Mouse (Mus musculus) CH12.LX (cell line): ENCODE data around the gene Adam10. TPM values are rescaled to one million over a fixed set of nuclear protein-coding genes. Genes with fewer than 3 reads are reported as not detected.

Experiments
- DNase-seq: peaks from one replicate; pipeline ENCODE4 v3.0.0-alpha.2; 2013; ENCODE audit errors: extremely low read depth
- H3K27ac ChIP-seq: 2 replicates; pipeline ENCODE4 v1.5.1; 2012; ENCODE audit warnings: low read depth, mild to moderate bottlenecking, control low read depth, moderate library complexity; ENCODE audit not compliant: insufficient read depth
- H3K27me3 ChIP-seq: replicated peaks from 2 replicates; pipeline ENCODE3; 2012; ENCODE audit warnings: inconsistent platforms
- H3K36me3 ChIP-seq, 2 experiments: replicated peaks in 1 of 2; 2 replicates each; pipeline versions ENCODE3 to v1.6.1; 2012; ENCODE audit warnings: inconsistent platforms in 1 of 2, low read length in 1 of 2, mild to moderate bottlenecking in 1 of 2, mixed read lengths in 1 of 2, moderate library complexity in 1 of 2; ENCODE audit not compliant: control insufficient read depth in 1 of 2, insufficient read depth in 1 of 2
- H3K4me1 ChIP-seq, 2 experiments: 2 replicates each; pipeline ENCODE4 v1.6.1; 2012; ENCODE audit warnings: inconsistent platforms in 1 of 2, moderate library complexity in 1 of 2; ENCODE audit not compliant: insufficient read depth in 2 of 2, control insufficient read depth in 1 of 2
- H3K4me2 ChIP-seq: 2 replicates; pipeline ENCODE4 v1.6.1; 2012; ENCODE audit warnings: low read depth, mild to moderate bottlenecking, control low read depth; ENCODE audit not compliant: poor library complexity, insufficient read depth, severe bottlenecking
- H3K4me3 ChIP-seq, 3 experiments: fragments of 150-350 bp in 1 of 3; sonication (generic) in 1 of 3; replicated peaks in 1 of 3; 2 replicates each; pipeline versions ENCODE3 to v1.5.1; 2011 to 2012; ENCODE audit warnings: low read depth in 2 of 3, low read length in 2 of 3, mild to moderate bottlenecking in 2 of 3, moderate library complexity in 2 of 3, control low read depth in 1 of 3, improper control_type of control experiment in 1 of 3, inconsistent platforms in 1 of 3, mixed read lengths in 1 of 3; ENCODE audit not compliant: poor library complexity in 1 of 3
- H3K79me2 ChIP-seq: replicated peaks from 2 replicates; pipeline ENCODE4 v1.6.1; 2012; ENCODE audit warnings: mild to moderate bottlenecking, moderate library complexity; ENCODE audit not compliant: control insufficient read depth, poor library complexity, insufficient read depth, severe bottlenecking; ENCODE audit errors: extremely low read depth
- H3K9ac ChIP-seq: 2 replicates; pipeline ENCODE4 v1.6.1; 2012; ENCODE audit warnings: low read depth, mild to moderate bottlenecking, control low read depth, moderate library complexity; ENCODE audit not compliant: insufficient read depth
- H3K9me3 ChIP-seq: replicated peaks from 2 replicates; pipeline ENCODE3; 2012; ENCODE audit warnings: low read length, inconsistent platforms, mixed read lengths
- BHLHE40 ChIP-seq: IDR thresholded peaks from 2 replicates; pipeline ENCODE4 v1.6.1; 2011; ENCODE audit warnings: mild to moderate bottlenecking, low read depth, low read length, improper control_type of control experiment
- CHD2 ChIP-seq: IDR thresholded peaks from 2 replicates; pipeline ENCODE4 v1.6.1; 2011; ENCODE audit warnings: low read length, improper control_type of control experiment
- CTCF ChIP-seq, 2 experiments: IDR thresholded peaks in 1 of 2; conservative IDR thresholded peaks in 1 of 2; 2 replicates each; pipeline ENCODE4 v1.5.1; 2011 to 2012; ENCODE audit warnings: low read depth in 2 of 2, low read length in 2 of 2, improper control_type of control experiment in 1 of 2, inconsistent platforms in 1 of 2, mild to moderate bottlenecking in 1 of 2, moderate library complexity in 1 of 2
- ELF1 ChIP-seq: IDR thresholded peaks from 2 replicates; pipeline ENCODE4 v1.6.1; 2014; ENCODE audit warnings: low read depth, mild to moderate bottlenecking, inconsistent platforms, low read length, improper control_type of control experiment
- EP300 ChIP-seq: IDR thresholded peaks from 2 replicates; pipeline ENCODE4 v1.6.1; 2011; ENCODE audit warnings: low read length, improper control_type of control experiment
- GABPA ChIP-seq: IDR thresholded peaks from 2 replicates; pipeline ENCODE4 v1.6.1; 2012; ENCODE audit warnings: low read depth, low read length, improper control_type of control experiment, inconsistent platforms; ENCODE audit not compliant: insufficient replicate concordance
- MAX ChIP-seq: IDR thresholded peaks from 2 replicates; pipeline ENCODE4 v1.6.1; 2011; ENCODE audit warnings: low read length, improper control_type of control experiment
- MXI1 ChIP-seq: IDR thresholded peaks from 2 replicates; pipeline ENCODE4 v1.6.1; 2011; ENCODE audit warnings: mild to moderate bottlenecking, low read depth, low read length, improper control_type of control experiment
- NELFE ChIP-seq: IDR thresholded peaks from 2 replicates; pipeline ENCODE4 v1.6.1; 2011; ENCODE audit warnings: low read depth, low read length, improper control_type of control experiment
- NRF1 ChIP-seq: IDR thresholded peaks from 2 replicates; pipeline ENCODE4 v1.6.1; 2014; ENCODE audit warnings: low read depth, mild to moderate bottlenecking, inconsistent platforms, low read length, improper control_type of control experiment, moderate library complexity
- POLR2A ChIP-seq: IDR thresholded peaks from 2 replicates; pipeline ENCODE4 v1.6.1; 2011; ENCODE audit warnings: low read depth, mild to moderate bottlenecking, improper control_type of control experiment, low read length
- RAD21 ChIP-seq: IDR thresholded peaks from 2 replicates; pipeline ENCODE4 v1.6.1; 2011; ENCODE audit warnings: low read depth, mild to moderate bottlenecking, low read length, improper control_type of control experiment, moderate library complexity
- SMC3 ChIP-seq: IDR thresholded peaks from 2 replicates; pipeline ENCODE4 v1.6.1; 2011; ENCODE audit warnings: low read depth, low read length, improper control_type of control experiment
- USF1 ChIP-seq: IDR thresholded peaks from 2 replicates; pipeline ENCODE4 v1.6.1; 2014; ENCODE audit warnings: low read depth, mild to moderate bottlenecking, inconsistent platforms, low read length, improper control_type of control experiment
- USF2 ChIP-seq: conservative IDR thresholded peaks from 2 replicates; pipeline ENCODE4 v1.6.1; 2011; ENCODE audit warnings: low read depth, low read length, improper control_type of control experiment
- ZC3H11A ChIP-seq: IDR thresholded peaks from 2 replicates; pipeline ENCODE4 v1.6.1; 2012; ENCODE audit warnings: low read depth, mild to moderate bottlenecking, inconsistent platforms, low read length, improper control_type of control experiment
- ZKSCAN1 ChIP-seq: IDR thresholded peaks from 2 replicates; pipeline ENCODE4 v1.6.1; 2012; ENCODE audit warnings: low read depth, inconsistent platforms, low read length, improper control_type of control experiment, borderline replicate concordance
- ZMIZ1 ChIP-seq: IDR thresholded peaks from 2 replicates; pipeline ENCODE4 v1.6.1; 2012; ENCODE audit warnings: low read depth, mild to moderate bottlenecking, inconsistent platforms, low read length, improper control_type of control experiment
- dilution Hi-C: fragments of 300-500 bp; cut with MboI; formaldehyde crosslinking; loops from 2 replicates; pipeline ENCODE4 v1.14.3; 2020; ENCODE audit warnings: low sequenced_read_pairs; ENCODE audit not compliant: extremely low pct_unique_long_range_greater_than_20kb, extremely low pct_ligation_motif_present
- in situ Hi-C: fragments of 300-500 bp; cut with MboI; formaldehyde crosslinking; loops from 3 replicates; pipeline ENCODE4 v1.14.3; 2019; ENCODE audit warnings: low sequenced_read_pairs, low pct_ligation_motif_present, low pct_unique_long_range_greater_than_20kb, mixed read lengths
- polyA plus RNA-seq: library from polyadenylated mRNA; unstranded; fragments of >175 nt; gene quantifications from 2 replicates; pipeline ENCODE4 v1.2.1, GENCODE M21; 2012; ENCODE audit warnings: low read depth; ENCODE audit not compliant: insufficient read length
- total RNA-seq, 2 experiments: library from RNA; depleted of rRNA; stranded (reverse); fragments of 300-350 nt in 1 of 2; fragments of >200 nt in 1 of 2; gene quantifications; 2 replicates each; pipeline ENCODE4 v1.2.3; 2012 to 2014

Gene Adam10
- total and polyA plus RNA-seq, 3 experiments = 9.3 to 28.9 (median 17.8) TPM

- Histone ChIP-seq H3K9me3 (peaks cover 2% of the 10 kb centered on the region), H3K36me3 (no peaks in the 10 kb centered on the region), H3K27ac (peak overlapping the region; percentile 24; the same call in 1 of the 2 replicates), H3K27me3 (no peaks in the 10 kb centered on the region), H3K9ac (peak overlapping the region; percentile 25), H3K4me2 (peak overlapping the region; percentile 85), H3K4me1 (peaks cover 5 to 16% of the 10 kb centered on the region in 2 experiments), H3K79me2 (no peaks in the 10 kb centered on the region), H3K4me3 (peak overlapping the region in 1 of 3 experiments; percentile 13)
- in situ Hi-C loops (loop anchor here (10.0 kb wide), 2 partner anchors 254 to 404 kb away; no protein-coding TSS in a partner anchor), dilution Hi-C loops (no loop called here)
- peak; percentile 63 for TF ChIP-seq ELF1
- peak; percentile 86 for TF ChIP-seq USF2
- TF ChIP-seq MAX = peak; percentile 45; the same call in 1 of the 2 replicates
- peak; percentile 71 for TF ChIP-seq BHLHE40
- TF ChIP-seq GABPA = no peak
- peak; percentile 89 for TF ChIP-seq USF1
- DNase-seq = peak; percentile 40
Observed at GRCm38 (mm10) chr9:70671278-70671677, 7.5 kb upstream of the Adam10 start.

- in situ Hi-C loops = loop anchor here (10.0 kb wide), 2 partner anchors 253 to 403 kb away; no protein-coding TSS in a partner anchor
- Histone ChIP-seq H3K9ac (peak overlapping the region; percentile 25), H3K4me2 (peak overlapping the region; percentile 55), H3K27me3 (no peaks in the 10 kb centered on the region), H3K36me3 (no peaks in the 10 kb centered on the region), H3K9me3 (peaks cover 2% of the 10 kb centered on the region), H3K4me1 (peaks cover 5 to 16% of the 10 kb centered on the region in 2 experiments), H3K79me2 (no peaks in the 10 kb centered on the region), H3K4me3 (no peak overlapping the region), H3K27ac (peak overlapping the region; percentile 35; the same call in 1 of the 2 replicates)
- TF ChIP-seq CTCF (conservative IDR thresholded peaks at IDR 0.05 in 1 of 2, IDR thresholded peaks at IDR 0.05 in 1 of 2; ENCODE audit: low read depth in 2 of 2, low read length in 2 of 2) (peak in 1 of 2 experiments; percentile 78; a peak in 2 of 4 replicates), MAX (no peak), EP300 (peak; percentile 33; the same call in 1 of the 2 replicates), ZMIZ1 (no peak), ZC3H11A (peak; percentile 1; the same call in 1 of the 2 replicates), CHD2 (no peak), SMC3 (peak; percentile 60), ELF1 (peak; percentile 51), ZKSCAN1 (no peak), GABPA (no peak), NELFE (no peak), RAD21 (peak; percentile 79), BHLHE40 (peak; percentile 56), POLR2A (no peak), MXI1 (no peak), NRF1 (no peak)
- DNase-seq = peak; percentile 50
- dilution Hi-C loops = no loop called here
Observed at GRCm38 (mm10) chr9:70671772-70672579, 6.8 kb upstream of the Adam10 start.
